Mouse (Mus musculus) small intestine, adult 2 months (tissue): ENCODE results near the gene Abcb9. TPM values are rescaled to one million over a fixed set of nuclear protein-coding genes. Genes with fewer than 3 reads are reported as not detected.

Source experiments
- H3K27ac ChIP-seq: fragments of 200-500 bp; 2 replicates; pipeline ENCODE4 v1.5.1; 2012; ENCODE audit warnings: low read depth, low read length, control low read depth, inconsistent platforms; ENCODE audit not compliant: insufficient read depth
- H3K27me3 ChIP-seq: fragments of 200-500 bp; 2 replicates; pipeline ENCODE4 v1.6.1; 2012; ENCODE audit warnings: mild to moderate bottlenecking, moderate library complexity, low read length, inconsistent platforms; ENCODE audit not compliant: control insufficient read depth, insufficient read depth
- H3K36me3 ChIP-seq: fragments of 200-500 bp; 2 replicates; pipeline ENCODE4 v1.6.1; 2012; ENCODE audit warnings: mild to moderate bottlenecking, low read length, control low read depth, inconsistent platforms; ENCODE audit not compliant: control insufficient read depth, insufficient read depth
- H3K4me1 ChIP-seq: fragments of 200-500 bp; 2 replicates; pipeline ENCODE4 v1.6.1; 2012; ENCODE audit warnings: low read length, inconsistent platforms, mixed read lengths; ENCODE audit not compliant: control insufficient read depth, insufficient read depth, insufficient read length
- H3K4me3 ChIP-seq: fragments of 200-500 bp; 2 replicates; pipeline ENCODE4 v1.5.1; 2012; ENCODE audit warnings: low read depth, mild to moderate bottlenecking, control low read depth, inconsistent platforms, low read length, moderate library complexity
- CTCF ChIP-seq: fragments of 200-500 bp; IDR thresholded peaks from 2 replicates; pipeline ENCODE4 v1.5.1; 2012; ENCODE audit warnings: low read depth, mild to moderate bottlenecking, control low read depth, inconsistent platforms, low read length, moderate library complexity, mixed read lengths; ENCODE audit not compliant: insufficient replicate concordance, insufficient read length; ENCODE audit errors: extremely low read depth
- POLR2A ChIP-seq: fragments of 200-500 bp; IDR thresholded peaks from 2 replicates; pipeline ENCODE4 v1.6.1; 2012; ENCODE audit warnings: low read depth, mild to moderate bottlenecking, control low read depth, inconsistent platforms, low read length, moderate library complexity
- WGBS: fragments of 180-500 bp; shearing (Covaris S2); methylation state at CpG from one replicate; pipeline ENCODE4 v1.1.7; 2018; 5-methylcytosine and 5-hydroxymethylcytosine counted together
- polyA plus RNA-seq: library from polyadenylated mRNA; depleted of rRNA; stranded (reverse); fragments of >200 nt; gene quantifications from 2 replicates; pipeline ENCODE4 v1.2.3, GENCODE M21; 2012

The Abcb9 gene
- polyA plus RNA-seq, 1 experiment: 21.2 TPM

DNA sequence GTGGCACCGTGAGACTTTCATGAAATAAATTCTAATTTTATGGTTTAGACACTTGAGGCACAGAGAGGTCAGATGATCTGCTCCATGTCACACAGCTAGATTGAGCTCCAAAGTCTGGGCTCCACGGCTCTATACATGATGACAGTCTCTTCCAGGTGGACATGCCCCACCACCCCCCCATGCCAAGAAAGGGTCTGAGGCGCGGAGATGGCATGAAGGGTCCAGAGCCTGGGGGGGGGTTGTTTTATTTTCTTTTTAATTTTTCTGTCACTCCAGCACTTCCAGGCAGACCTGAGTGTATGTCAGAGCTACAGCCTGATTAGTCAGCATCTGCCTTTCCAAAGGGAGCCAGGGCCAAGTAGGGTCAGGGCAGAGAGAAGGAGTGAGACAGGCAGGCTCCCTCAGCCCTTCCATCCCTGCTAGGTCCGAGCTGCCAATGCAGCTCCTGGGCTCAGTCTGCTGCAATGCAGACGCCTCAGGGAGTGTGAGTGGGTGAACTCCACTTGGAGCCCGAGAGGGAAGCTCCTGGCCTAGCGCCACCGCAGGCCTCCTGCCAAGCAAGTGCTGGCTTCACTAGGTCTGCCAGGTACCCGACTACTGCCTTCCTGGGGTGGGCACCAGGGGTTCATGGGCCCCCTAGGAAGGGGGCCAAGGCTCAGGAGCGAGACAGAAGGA is 2.3 kb downstream of the Abcb9 start:
- no peak overlapping the region for H3K4me3 ChIP-seq
- no peak overlapping the region for H3K27ac ChIP-seq
- 43% methylated on average over 11 of the region's 11 CpGs for WGBS

DNA sequence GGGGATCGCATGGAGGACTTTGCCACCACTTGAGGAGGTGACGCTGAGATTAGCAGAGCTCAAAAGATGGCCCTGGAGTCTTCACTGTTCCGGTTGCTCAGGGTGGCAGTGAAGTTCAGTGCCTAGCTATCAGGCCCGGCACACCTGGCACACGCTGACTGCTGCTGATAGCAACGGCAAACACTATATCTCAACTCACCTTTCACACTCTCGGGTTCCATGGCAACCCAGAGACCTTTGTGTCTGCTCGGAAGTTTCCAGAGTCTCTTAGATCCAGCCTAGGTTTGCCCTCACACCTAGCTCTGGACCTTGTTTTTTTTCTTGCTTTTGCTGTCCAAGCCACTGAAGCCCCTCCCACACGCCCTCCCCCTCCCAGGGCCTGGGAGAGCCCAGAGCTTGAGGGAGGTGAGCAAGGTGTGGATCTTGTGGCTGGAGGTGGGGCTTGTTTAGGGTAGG is 3.6 kb downstream of the Abcb9 start:
- H3K27ac ChIP-seq: peak overlapping the region; percentile 89
- peaks cover 4% of the 10 kb centered on the region for H3K36me3 ChIP-seq
- peaks cover 30% of the 10 kb centered on the region for H3K4me1 ChIP-seq
- 26% methylated on average over 9 of the region's 9 CpGs for WGBS
- H3K27me3 ChIP-seq: no peaks in the 10 kb centered on the region
- TF ChIP-seq CTCF (no peak), POLR2A (no peak)
- no peak overlapping the region for H3K4me3 ChIP-seq

More for the DNA sequence above, 2.3 kb downstream of the Abcb9 start:
- TF ChIP-seq POLR2A: no peak
- no peak for TF ChIP-seq CTCF
- Histone ChIP-seq H3K36me3 (peaks cover 4% of the 10 kb centered on the region), H3K27me3 (no peaks in the 10 kb centered on the region), H3K4me1 (peaks cover 30% of the 10 kb centered on the region)

GRCm38 (mm10) chr5:124089868-124090267 is 5.7 kb downstream of the Abcb9 start:
- TF ChIP-seq CTCF: no peak
- no peak for TF ChIP-seq POLR2A
- peaks cover 4% of the 10 kb centered on the region for H3K36me3 ChIP-seq
- no peak overlapping the region for H3K27ac ChIP-seq
- no peaks in the 10 kb centered on the region for H3K27me3 ChIP-seq
- 94% methylated on average over 23 of the region's 23 CpGs for WGBS
- no peak overlapping the region for H3K4me3 ChIP-seq
- H3K4me1 ChIP-seq: peaks cover 23% of the 10 kb centered on the region

GRCm38 (mm10) chr5:124086876-124087275 is 8.7 kb downstream of the Abcb9 start:
- WGBS: 73% methylated on average over 4 of the region's 4 CpGs
- Histone ChIP-seq H3K27ac (no peak overlapping the region), H3K4me3 (no peak overlapping the region), H3K4me1 (peaks cover 33% of the 10 kb centered on the region), H3K36me3 (peaks cover 4% of the 10 kb centered on the region), H3K27me3 (no peaks in the 10 kb centered on the region)
- TF ChIP-seq CTCF: no peak
- no peak for TF ChIP-seq POLR2A

DNA sequence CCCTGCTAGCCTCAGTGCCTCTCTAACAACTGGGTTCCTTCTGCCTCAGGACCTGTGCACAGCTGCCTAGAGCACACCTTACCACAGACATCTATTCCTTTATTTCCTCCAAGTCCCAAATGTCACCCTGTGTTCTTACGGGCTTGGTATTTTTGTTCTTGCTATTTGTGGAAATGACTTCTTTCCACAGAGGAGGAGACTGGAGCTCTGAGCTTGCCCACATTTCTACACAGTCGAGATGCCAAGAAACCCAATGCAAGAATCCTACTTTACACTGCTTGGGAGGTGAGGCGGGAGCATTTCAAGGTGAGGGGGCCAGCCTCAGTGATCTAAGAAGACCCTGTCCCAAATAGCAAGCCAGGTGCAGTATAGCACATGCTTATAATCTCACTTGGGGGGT is 10.1 kb downstream of the Abcb9 start:
- H3K4me1 ChIP-seq: peaks cover 29% of the 10 kb centered on the region
- no peak overlapping the region for H3K4me3 ChIP-seq
- TF ChIP-seq POLR2A (no peak), CTCF (no peak)
- peaks cover 4% of the 10 kb centered on the region for H3K36me3 ChIP-seq
- no peaks in the 10 kb centered on the region for H3K27me3 ChIP-seq
- 79% methylated on average over 3 of the region's 3 CpGs for WGBS
- H3K27ac ChIP-seq: no peak overlapping the region

DNA sequence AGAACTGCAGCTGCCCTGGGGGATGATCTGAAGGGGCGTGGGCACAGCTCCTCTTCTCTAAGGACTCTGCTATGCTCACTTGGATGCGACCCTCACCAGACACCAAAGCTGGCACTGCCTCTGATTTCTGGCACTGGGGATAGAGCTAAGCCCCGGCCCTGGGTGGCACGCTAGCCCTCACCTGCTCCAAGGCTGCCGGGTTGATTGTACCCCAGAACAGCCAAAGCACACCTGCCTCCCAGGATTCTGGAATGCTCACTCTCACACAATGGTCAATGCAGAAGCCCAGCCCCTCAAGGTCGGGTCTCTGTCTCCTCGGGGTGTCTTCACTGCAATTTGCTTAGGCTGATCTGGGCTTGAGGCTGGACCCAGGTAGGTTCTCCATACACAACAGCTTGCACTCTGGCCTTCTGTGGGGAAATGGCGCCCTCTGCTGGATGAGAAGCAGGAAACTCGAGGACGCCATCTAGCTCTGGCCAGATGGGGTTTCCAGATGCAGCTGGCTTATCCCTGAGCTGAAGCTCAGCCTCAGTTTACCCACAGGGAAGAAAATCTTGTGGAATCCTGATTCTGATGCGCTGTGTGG is 10.9 kb downstream of the Abcb9 start:
- H3K36me3 ChIP-seq: peaks cover 4% of the 10 kb centered on the region; the same call in 1 of the 2 replicates
- H3K27ac ChIP-seq: peak overlapping the region; percentile 89
- no peaks in the 10 kb centered on the region for H3K27me3 ChIP-seq
- peaks cover 28% of the 10 kb centered on the region for H3K4me1 ChIP-seq
- peak overlapping the region; percentile 12 for H3K4me3 ChIP-seq
- WGBS: 16% methylated on average over 11 of the region's 11 CpGs
- TF ChIP-seq CTCF: peak; percentile 99
- TF ChIP-seq POLR2A: no peak; the same call in 1 of the 2 replicates

GRCm38 (mm10) chr5:124083850-124084587 is 11.6 kb downstream of the Abcb9 start:
- Histone ChIP-seq H3K4me1 (peaks cover 28% of the 10 kb centered on the region), H3K36me3 (no peaks in the 10 kb centered on the region), H3K4me3 (peak overlapping the region; percentile 12), H3K27ac (peak overlapping the region; percentile 89), H3K27me3 (no peaks in the 10 kb centered on the region)
- 36% methylated on average over 14 of the region's 14 CpGs for WGBS
- TF ChIP-seq POLR2A (0 out of 2 replicates have a peak, but pooled peaks have one; percentile 4), CTCF (no peak)
